Mouse (Mus musculus) bone marrow, adult 2 months (tissue): ENCODE measurements around the gene E2f4.

Source experiments
- CTCF ChIP-seq: fragments of 200-500 bp; IDR thresholded peaks from 2 replicates; pipeline ENCODE4 v1.5.1; 2011; ENCODE audit warnings: low read length, control low read depth; ENCODE audit not compliant: control insufficient read depth, insufficient read depth
- POLR2A ChIP-seq: fragments of 200-500 bp; IDR thresholded peaks from 2 replicates; pipeline ENCODE4 v1.6.1; 2011; ENCODE audit warnings: low read depth, mild to moderate bottlenecking, control low read depth, low read length, borderline replicate concordance; ENCODE audit not compliant: control insufficient read depth

DNA sequence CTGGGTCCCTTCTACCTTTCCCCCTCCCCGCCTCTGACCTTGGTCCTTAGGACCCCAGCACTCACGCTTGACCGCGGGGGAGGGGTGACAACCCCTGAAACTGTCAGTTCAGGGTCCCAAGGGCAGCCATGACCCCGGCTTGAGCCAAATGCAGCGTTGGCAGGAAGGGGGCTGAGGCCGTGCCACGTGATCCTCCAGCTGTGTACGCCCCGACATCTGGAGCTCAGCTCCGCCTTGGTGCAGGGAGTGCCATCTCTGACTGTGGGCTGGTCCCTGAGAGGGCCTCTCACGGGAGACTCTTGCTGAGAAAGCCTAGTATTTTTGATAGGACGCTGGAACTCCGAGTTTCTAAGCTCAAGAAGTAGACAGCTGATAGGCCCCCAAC lies 42.5 kb upstream of the E2f4 start, which contains the start of gene B3gnt9:
- TF ChIP-seq CTCF (no peak), POLR2A (no peak)
